Mouse (Mus musculus): ENCODE data around the gene Ralgapa2. TPM values are rescaled to one million over a fixed set of nuclear protein-coding genes. Genes with fewer than 3 reads are reported as not detected.

Gene Ralgapa2
- polyA plus RNA-seq, 1 experiment from 2014 or later, result 9.0 TPM

DNA sequence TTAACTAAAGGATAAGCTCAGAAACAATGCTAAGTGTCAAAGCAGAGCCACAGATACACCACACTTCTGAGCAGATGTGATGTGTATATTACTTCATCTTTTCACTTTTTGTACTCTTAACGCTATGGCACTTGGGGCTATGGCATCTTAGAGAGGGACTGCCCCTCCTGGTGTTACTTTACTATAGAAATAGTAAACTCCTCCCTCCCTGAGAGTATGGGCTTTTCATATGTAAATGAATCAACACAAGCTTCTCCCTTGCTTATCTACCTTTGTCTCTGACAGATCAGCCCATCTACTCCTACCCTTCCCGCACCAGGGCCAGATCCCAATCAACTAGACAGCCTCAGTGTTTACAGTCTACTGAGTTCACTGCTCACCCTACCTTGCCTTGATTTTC is 111.4 kb downstream of the Ralgapa2 start:
- no peak overlapping the region for H3K9ac ChIP-seq (ENCODE audit: low read length)

DNA sequence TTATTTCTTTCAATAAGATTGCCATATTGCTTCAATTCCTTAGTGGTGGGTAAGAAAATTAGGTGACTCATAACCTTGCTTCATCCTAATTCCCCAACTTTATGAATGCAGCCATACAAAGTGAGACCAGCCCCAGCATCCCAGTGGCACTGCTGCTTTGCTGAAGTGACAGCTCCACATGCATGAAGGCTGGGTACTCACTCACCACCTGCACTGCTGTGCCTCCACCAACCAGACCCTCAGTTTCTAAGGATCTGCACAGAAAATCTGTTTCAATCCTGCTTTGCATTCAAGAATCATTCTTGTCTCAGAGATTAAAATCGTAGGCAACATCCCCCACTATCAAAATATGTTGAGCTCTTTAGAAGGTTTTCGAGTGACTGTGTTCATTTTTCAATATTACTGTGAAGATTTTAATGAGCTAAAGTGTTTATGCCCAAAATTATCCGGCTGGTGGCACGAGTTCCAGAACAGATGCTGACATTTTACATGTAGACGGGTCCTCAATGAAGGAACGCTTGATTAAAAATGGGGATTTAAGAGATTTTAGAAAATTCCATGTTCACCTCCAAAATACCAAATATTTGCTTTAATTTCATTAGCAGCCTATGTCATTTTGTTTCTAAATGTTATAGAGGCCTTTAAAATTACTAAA is 113.8 kb downstream of the Ralgapa2 start:
- peaks cover 3% of the 10 kb centered on the region; the same call in 1 of the 2 replicates for H3K4me1 ChIP-seq (ENCODE audit: control insufficient read depth, insufficient read depth, low read length)
- H3K9ac ChIP-seq (ENCODE audit: low read length), result no peak overlapping the region
- no peaks in the 10 kb centered on the region for H3K36me3 ChIP-seq (ENCODE audit: control insufficient read depth, insufficient read depth, low read length)
- DNase-seq (ENCODE audit: low spot score, missing footprints), result no peak
- no peaks in the 10 kb centered on the region for H3K27me3 ChIP-seq (ENCODE audit: control insufficient read depth, insufficient read depth, low read length)
- 86% methylated on average over 6 of the region's 6 CpGs for WGBS
- no peak for ATAC-seq (ENCODE audit: low FRiP score)
- no peak overlapping the region for H3K4me3 ChIP-seq (ENCODE audit: low read depth, low read length)
- H3K9me3 ChIP-seq (ENCODE audit: control insufficient read depth, low read length), result no peaks in the 10 kb centered on the region
- H3K27ac ChIP-seq (ENCODE audit: low read depth, low read length), result no peak overlapping the region
- H3K4me2 ChIP-seq, result no peak overlapping the region

More for the DNA sequence above, 111.4 kb downstream of the Ralgapa2 start:
- no peak for DNase-seq (ENCODE audit: low spot score, missing footprints)
- H3K9me3 ChIP-seq (ENCODE audit: control insufficient read depth, low read length), result no peaks in the 10 kb centered on the region
- no peaks in the 10 kb centered on the region for H3K27me3 ChIP-seq (ENCODE audit: control insufficient read depth, insufficient read depth, low read length)
- peak; percentile 30; the same call in 1 of the 2 replicates for ATAC-seq (ENCODE audit: low FRiP score)
- H3K27ac ChIP-seq (ENCODE audit: low read depth, low read length), result no peak overlapping the region
- no peak overlapping the region for H3K4me2 ChIP-seq
- no peaks in the 10 kb centered on the region for H3K36me3 ChIP-seq (ENCODE audit: control insufficient read depth, insufficient read depth, low read length)
- 15% methylated on average over 2 of the region's 2 CpGs for WGBS
- peaks cover 3% of the 10 kb centered on the region; the same call in 1 of the 2 replicates for H3K4me1 ChIP-seq (ENCODE audit: control insufficient read depth, insufficient read depth, low read length)
- no peak overlapping the region for H3K4me3 ChIP-seq (ENCODE audit: low read depth, low read length)

DNA sequence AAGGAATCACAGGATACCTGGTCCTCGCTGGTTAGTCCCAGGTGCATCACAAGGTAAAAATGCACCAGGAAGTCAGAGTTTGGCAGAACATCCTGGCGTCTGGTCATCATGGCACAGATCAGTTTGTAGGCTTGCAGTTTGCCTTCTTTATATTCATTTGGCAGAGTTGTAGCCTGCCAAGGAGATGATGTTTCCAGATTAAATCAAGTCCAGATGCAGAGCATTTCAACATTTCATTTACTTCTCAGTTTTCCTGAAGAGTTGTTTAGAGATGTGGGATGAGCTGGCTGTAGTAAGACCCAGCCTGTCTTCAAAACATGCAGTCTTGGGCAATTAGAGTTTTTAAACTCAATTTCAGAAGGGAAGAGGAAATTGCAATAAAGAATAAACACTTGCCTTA is 124.9 kb downstream of the Ralgapa2 start:
- no peak overlapping the region for H3K27ac ChIP-seq (ENCODE audit: low read depth, low read length)
- no peak overlapping the region for H3K4me2 ChIP-seq
- H3K4me1 ChIP-seq (ENCODE audit: control insufficient read depth, insufficient read depth, low read length), result no peaks in the 10 kb centered on the region
- no peak overlapping the region for H3K4me3 ChIP-seq (ENCODE audit: low read depth, low read length)
- H3K27me3 ChIP-seq (ENCODE audit: control insufficient read depth, insufficient read depth, low read length), result no peaks in the 10 kb centered on the region
- DNase-seq (ENCODE audit: low spot score, missing footprints), result no peak
- no peak overlapping the region for H3K9ac ChIP-seq (ENCODE audit: low read length)
- no peak for ATAC-seq (ENCODE audit: low FRiP score)
- no peaks in the 10 kb centered on the region for H3K9me3 ChIP-seq (ENCODE audit: control insufficient read depth, low read length)
- no peaks in the 10 kb centered on the region for H3K36me3 ChIP-seq (ENCODE audit: control insufficient read depth, insufficient read depth, low read length)
- WGBS, result 89% methylated on average over 2 of the region's 2 CpGs

DNA sequence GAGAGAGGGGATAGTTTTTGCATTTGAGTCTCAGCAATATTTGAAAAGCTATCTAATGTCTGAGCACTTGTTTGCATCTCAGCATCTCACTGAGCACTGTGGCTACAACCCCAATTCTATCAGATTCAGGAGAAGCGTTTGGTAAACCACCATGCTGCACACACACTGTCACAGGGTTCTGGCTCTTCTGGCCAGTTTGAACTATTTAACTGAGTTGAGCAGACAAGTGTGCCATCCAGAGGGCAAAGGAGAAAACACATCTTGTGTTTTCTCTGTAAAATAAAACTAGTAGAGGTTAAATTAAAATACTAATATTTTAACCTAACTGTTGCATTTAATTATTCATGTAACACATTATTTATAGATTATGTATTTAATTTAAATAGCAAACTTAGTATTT is 127.6 kb downstream of the Ralgapa2 start:
- H3K9me3 ChIP-seq (ENCODE audit: control insufficient read depth, low read length), result no peaks in the 10 kb centered on the region
- H3K27me3 ChIP-seq (ENCODE audit: control insufficient read depth, insufficient read depth, low read length), result no peaks in the 10 kb centered on the region
- ATAC-seq (ENCODE audit: low FRiP score), result no peak
- WGBS, result 50% methylated on average over 1 of the region's 1 CpGs
- H3K4me1 ChIP-seq (ENCODE audit: control insufficient read depth, insufficient read depth, low read length), result no peaks in the 10 kb centered on the region
- no peak overlapping the region for H3K27ac ChIP-seq (ENCODE audit: low read depth, low read length)
- no peak overlapping the region for H3K9ac ChIP-seq (ENCODE audit: low read length)
- no peak overlapping the region for H3K4me3 ChIP-seq (ENCODE audit: low read depth, low read length)
- H3K36me3 ChIP-seq (ENCODE audit: control insufficient read depth, insufficient read depth, low read length), result no peaks in the 10 kb centered on the region
- no peak overlapping the region for H3K4me2 ChIP-seq
- no peak for DNase-seq (ENCODE audit: low spot score, missing footprints)

DNA sequence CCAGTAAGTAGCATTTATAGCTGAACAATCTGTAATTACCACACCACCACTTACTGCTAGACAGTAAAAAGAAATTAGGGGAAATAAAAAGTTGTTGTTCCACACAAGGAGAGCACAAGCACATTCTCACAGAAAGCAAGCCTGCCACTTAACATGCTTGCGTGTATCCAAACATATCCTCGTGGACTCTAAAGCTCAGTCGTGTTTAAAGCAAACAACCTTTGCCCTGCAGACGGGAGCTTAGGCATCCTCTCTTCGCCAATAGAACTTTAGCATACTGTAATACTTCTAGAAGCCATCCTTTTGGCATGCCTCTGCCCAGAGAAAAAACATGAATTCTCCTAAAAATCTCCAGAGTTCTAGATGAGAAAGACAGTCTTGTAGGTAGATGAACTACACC is 135.9 kb downstream of the Ralgapa2 start:
- 85% methylated on average over 5 of the region's 5 CpGs for WGBS
- Histone ChIP-seq H3K4me3 (ENCODE audit: low read depth, low read length) (no peak overlapping the region), H3K36me3 (ENCODE audit: control insufficient read depth, insufficient read depth, low read length) (no peaks in the 10 kb centered on the region), H3K27me3 (ENCODE audit: control insufficient read depth, insufficient read depth, low read length) (no peaks in the 10 kb centered on the region), H3K9ac (ENCODE audit: low read length) (no peak overlapping the region), H3K4me2 (no peak overlapping the region), H3K4me1 (ENCODE audit: control insufficient read depth, insufficient read depth, low read length) (no peaks in the 10 kb centered on the region), H3K27ac (ENCODE audit: low read depth, low read length) (no peak overlapping the region), H3K9me3 (ENCODE audit: control insufficient read depth, low read length) (no peaks in the 10 kb centered on the region)
- no peak for ATAC-seq (ENCODE audit: low FRiP score)
- DNase-seq (ENCODE audit: low spot score, missing footprints), result no peak

DNA sequence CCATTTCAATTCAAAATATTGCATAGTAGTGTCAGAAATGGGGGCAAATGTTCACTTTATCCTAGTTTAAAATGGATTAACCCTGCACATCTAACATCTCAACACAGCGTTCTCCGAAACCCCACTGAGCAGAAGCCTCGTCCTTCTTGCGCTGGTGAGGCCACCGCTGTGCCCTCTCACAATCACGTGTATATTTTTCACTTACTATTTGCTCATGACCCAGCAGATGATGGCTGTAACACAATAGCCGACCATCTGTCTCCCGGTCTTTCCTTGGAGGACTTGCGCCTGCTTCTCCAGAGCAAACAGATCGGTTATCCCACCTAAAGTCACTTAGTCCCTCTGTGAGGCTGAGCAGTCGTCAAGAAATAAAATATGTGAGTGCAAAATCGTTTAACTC is 146.0 kb downstream of the Ralgapa2 start:
- no peak for DNase-seq (ENCODE audit: low spot score, missing footprints)
- H3K27ac ChIP-seq (ENCODE audit: low read depth, low read length), result 0 out of 2 replicates have a peak overlapping the region, but pooled peaks have one; percentile 12
- no peak overlapping the region for H3K4me2 ChIP-seq
- ATAC-seq (ENCODE audit: low FRiP score), result peak; percentile 63
- no peaks in the 10 kb centered on the region for H3K4me1 ChIP-seq (ENCODE audit: control insufficient read depth, insufficient read depth, low read length)
- H3K27me3 ChIP-seq (ENCODE audit: control insufficient read depth, insufficient read depth, low read length), result no peaks in the 10 kb centered on the region
- H3K36me3 ChIP-seq (ENCODE audit: control insufficient read depth, insufficient read depth, low read length), result no peaks in the 10 kb centered on the region
- H3K4me3 ChIP-seq (ENCODE audit: low read depth, low read length), result no peak overlapping the region
- 68% methylated on average over 12 of the region's 12 CpGs for WGBS
- no peak overlapping the region for H3K9ac ChIP-seq (ENCODE audit: low read length)
- H3K9me3 ChIP-seq (ENCODE audit: control insufficient read depth, low read length), result no peaks in the 10 kb centered on the region

DNA sequence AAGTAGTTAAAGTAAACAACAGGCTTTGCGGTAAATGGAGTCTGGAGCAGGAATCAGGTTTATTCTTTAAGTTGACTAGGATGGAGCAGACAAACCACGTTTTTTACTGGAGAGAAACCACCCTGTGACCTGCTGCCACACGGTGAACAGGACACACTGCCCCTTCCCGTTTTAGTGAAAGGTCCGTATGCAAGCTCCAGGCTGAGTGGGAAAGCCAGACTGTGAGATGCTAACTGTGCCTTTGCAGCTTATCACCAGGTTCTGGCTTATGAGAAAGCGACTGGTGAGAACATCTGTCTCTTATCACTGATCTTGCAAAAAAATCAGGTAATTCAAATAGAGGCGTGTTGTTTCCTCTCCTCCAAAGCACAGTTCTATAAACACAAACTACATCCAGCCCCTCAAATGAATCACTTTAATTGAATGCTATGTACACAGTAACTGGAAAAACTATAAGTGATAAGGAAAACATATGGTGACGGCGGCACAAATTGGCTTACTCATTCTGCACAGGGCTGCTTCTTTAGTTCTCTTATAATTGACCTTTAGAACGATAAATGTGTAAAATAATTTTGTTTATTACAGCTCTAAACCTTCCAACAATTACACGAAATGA is 146.7 kb downstream of the Ralgapa2 start:
- 75% methylated on average over 11 of the region's 11 CpGs for WGBS
- Histone ChIP-seq H3K4me1 (ENCODE audit: control insufficient read depth, insufficient read depth, low read length) (no peaks in the 10 kb centered on the region), H3K27ac (ENCODE audit: low read depth, low read length) (no peak overlapping the region), H3K36me3 (ENCODE audit: control insufficient read depth, insufficient read depth, low read length) (no peaks in the 10 kb centered on the region), H3K9me3 (ENCODE audit: control insufficient read depth, low read length) (no peaks in the 10 kb centered on the region), H3K9ac (ENCODE audit: low read length) (no peak overlapping the region), H3K4me2 (no peak overlapping the region), H3K4me3 (ENCODE audit: low read depth, low read length) (no peak overlapping the region), H3K27me3 (ENCODE audit: control insufficient read depth, insufficient read depth, low read length) (no peaks in the 10 kb centered on the region)
- no peak for ATAC-seq (ENCODE audit: low FRiP score)
- no peak for DNase-seq (ENCODE audit: low spot score, missing footprints)

DNA sequence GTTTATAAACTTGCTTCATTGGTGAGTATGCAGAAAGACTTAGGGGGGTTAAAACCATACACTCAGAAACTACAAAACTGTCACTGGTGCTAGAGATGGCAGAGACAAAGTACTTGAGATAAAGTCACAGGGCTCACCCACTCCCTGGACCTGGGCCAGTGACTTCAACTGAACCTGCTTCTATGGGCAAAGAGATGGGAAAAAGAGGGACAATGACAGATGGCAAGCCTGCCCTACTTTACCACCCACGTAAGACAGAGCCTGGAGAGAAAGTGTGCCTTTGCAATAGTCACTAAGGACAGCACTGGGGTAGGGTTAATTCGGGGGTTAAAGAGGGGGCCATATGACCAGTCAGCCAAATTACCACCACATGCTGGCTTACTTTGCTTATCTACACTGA is 148.7 kb downstream of the Ralgapa2 start:
- no peak for ATAC-seq (ENCODE audit: low FRiP score)
- H3K9ac ChIP-seq (ENCODE audit: low read length), result no peak overlapping the region
- WGBS, result 79% methylated on average over 2 of the region's 2 CpGs

DNA sequence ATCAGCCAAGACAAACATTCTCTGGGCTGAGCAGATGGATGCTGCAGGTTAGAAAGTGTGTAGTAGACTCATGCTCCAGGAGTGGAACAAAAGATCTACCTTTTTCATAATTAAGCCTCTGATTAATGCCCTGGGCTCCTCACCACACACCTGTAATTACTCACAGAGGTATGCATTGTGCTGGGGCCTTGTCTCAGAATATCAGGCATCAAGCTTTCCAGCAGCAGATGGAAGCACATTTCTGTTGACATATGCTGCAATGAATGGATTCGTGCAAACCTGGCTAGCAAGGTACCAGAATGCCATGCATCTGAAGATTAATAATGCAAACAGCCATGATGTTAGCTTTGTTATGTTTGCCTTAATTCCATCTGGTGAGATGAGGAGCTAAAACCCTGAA is 149.2 kb downstream of the Ralgapa2 start:
- no peaks in the 10 kb centered on the region for H3K9me3 ChIP-seq (ENCODE audit: control insufficient read depth, low read length)
- DNase-seq (ENCODE audit: low spot score, missing footprints) (no peak), ATAC-seq (ENCODE audit: low FRiP score) (no peak)
- WGBS, result 85% methylated on average over 1 of the region's 1 CpGs
- H3K4me1 ChIP-seq (ENCODE audit: control insufficient read depth, insufficient read depth, low read length), result no peaks in the 10 kb centered on the region
- no peak overlapping the region for H3K9ac ChIP-seq (ENCODE audit: low read length)
- H3K27me3 ChIP-seq (ENCODE audit: control insufficient read depth, insufficient read depth, low read length), result no peaks in the 10 kb centered on the region
- H3K4me2 ChIP-seq, result no peak overlapping the region
- H3K27ac ChIP-seq (ENCODE audit: low read depth, low read length), result no peak overlapping the region
- no peak overlapping the region for H3K4me3 ChIP-seq (ENCODE audit: low read depth, low read length)
- H3K36me3 ChIP-seq (ENCODE audit: control insufficient read depth, insufficient read depth, low read length), result no peaks in the 10 kb centered on the region

More for the DNA sequence above, 148.7 kb downstream of the Ralgapa2 start:
- H3K4me2 ChIP-seq, result no peak overlapping the region
- no peaks in the 10 kb centered on the region for H3K36me3 ChIP-seq (ENCODE audit: control insufficient read depth, insufficient read depth, low read length)
- H3K9me3 ChIP-seq (ENCODE audit: control insufficient read depth, low read length), result no peaks in the 10 kb centered on the region
- no peaks in the 10 kb centered on the region for H3K4me1 ChIP-seq (ENCODE audit: control insufficient read depth, insufficient read depth, low read length)
- H3K27me3 ChIP-seq (ENCODE audit: control insufficient read depth, insufficient read depth, low read length), result no peaks in the 10 kb centered on the region
- no peak overlapping the region for H3K27ac ChIP-seq (ENCODE audit: low read depth, low read length)
- no peak for DNase-seq (ENCODE audit: low spot score, missing footprints)
- no peak overlapping the region for H3K4me3 ChIP-seq (ENCODE audit: low read depth, low read length)
